Mouse (Mus musculus): ENCODE data around the gene Ldb2.

DNA sequence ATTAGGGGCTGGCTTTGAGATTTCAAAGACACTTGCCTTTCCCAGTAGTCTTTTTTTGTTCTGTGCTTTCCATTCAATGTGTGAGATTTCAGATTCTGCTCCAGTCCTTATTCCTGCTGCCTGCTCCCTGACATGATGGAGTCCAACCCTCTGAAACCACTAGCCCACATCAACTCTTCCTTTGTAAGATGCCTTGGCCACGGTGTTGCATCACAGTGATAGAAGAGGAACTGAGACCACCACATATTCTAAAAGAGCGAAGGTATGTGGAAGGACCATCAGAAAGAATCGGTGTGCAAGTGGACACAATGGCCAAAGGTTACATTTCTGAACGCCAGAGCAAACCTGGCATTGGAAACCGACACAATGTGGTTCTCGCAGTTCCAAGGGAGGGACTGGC is 309.0 kb downstream of the Ldb2 start:
- TF ChIP-seq CTCF (IDR thresholded peaks at IDR 0.05; ENCODE audit: low read depth, low read length), result no peak
- TF ChIP-seq POLR2A (IDR thresholded peaks at IDR 0.05; ENCODE audit: borderline replicate concordance, low read depth, low read length), result no peak

Measured in bone marrow macrophage, adult 2 months (primary cell).